ENCODE assay signal across 8 mouse cellular contexts in genomic region chr2:166305044-166306002, GRCm38 (mm10).
A peak's percentile ranks its signal among the peaks of the same experiment; 100 is the strongest.
DNase-seq lines count a peak whose midpoint lies in the region; ATAC-seq lines count a peak whose summit lies in the region.

No protein-coding gene starts in this region.

- no peak; the same call in 1 of the 2 replicates for ATAC-seq in heart, embryonic 13.5 days (ENCODE audit: extremely low read depth, insufficient number of reproducible peaks, low FRiP score, low TSS enrichment)
- no peak for ATAC-seq in heart, embryonic 11.5 days (replicated peaks; ENCODE audit: insufficient number of reproducible peaks, low FRiP score, low TSS enrichment)
- no peak for ATAC-seq in midbrain, embryonic 11.5 days (ENCODE audit: low FRiP score)

- H3K4me3 ChIP-seq in heart, embryonic 13.5 days = no peak overlapping the region
- no peak overlapping the region for H3K4me3 ChIP-seq in heart, embryonic 11.5 days (ENCODE audit: low read depth, low read length)
- no peak overlapping the region for H3K4me3 ChIP-seq in midbrain, embryonic 11.5 days (ENCODE audit: low read depth, low read length)

- peak; percentile 62 for DNase-seq in adrenal gland, postnatal 14 days
- peak; percentile 59 for DNase-seq in heart, postnatal 4 days
- peak; percentile 87 for DNase-seq in midbrain, embryonic 11.5 days (ENCODE audit: low spot score, missing footprints)
- no peak for DNase-seq in thymus, postnatal 14 days
- DNase-seq in gastrocnemius, postnatal 25 days = no peak
- DNase-seq in kidney, postnatal 10 days = no peak

- H3K9me3 ChIP-seq in heart, embryonic 13.5 days = no peaks in the 10 kb centered on the region
- no peaks in the 10 kb centered on the region for H3K9me3 ChIP-seq in heart, embryonic 11.5 days (replicated peaks; ENCODE audit: control insufficient read depth, low read length)
- H3K9me3 ChIP-seq in midbrain, embryonic 11.5 days (ENCODE audit: control insufficient read depth, low read length) = no peaks in the 10 kb centered on the region

- 0 out of 2 replicates have a peak overlapping the region, but pooled peaks have one; percentile 9 for H3K4me2 ChIP-seq in heart, embryonic 13.5 days
- H3K4me2 ChIP-seq in heart, embryonic 11.5 days = no peak overlapping the region
- H3K4me2 ChIP-seq in midbrain, embryonic 11.5 days = no peak overlapping the region

- peaks cover 37% of the 10 kb centered on the region for H3K4me1 ChIP-seq in heart, embryonic 13.5 days
- H3K4me1 ChIP-seq in heart, embryonic 11.5 days (ENCODE audit: control insufficient read depth, insufficient read depth, low read length) = no peaks in the 10 kb centered on the region
- peaks cover 12% of the 10 kb centered on the region for H3K4me1 ChIP-seq in midbrain, embryonic 11.5 days (ENCODE audit: control insufficient read depth, insufficient read depth, low read length)

- no peak overlapping the region for H3K9ac ChIP-seq in heart, embryonic 13.5 days
- H3K9ac ChIP-seq in heart, embryonic 11.5 days (ENCODE audit: low read depth, low read length) = no peak overlapping the region
- no peak overlapping the region for H3K9ac ChIP-seq in midbrain, embryonic 11.5 days (ENCODE audit: low read length)

- H3K36me3 ChIP-seq in heart, embryonic 13.5 days = no peaks in the 10 kb centered on the region
- H3K36me3 ChIP-seq in heart, embryonic 11.5 days (ENCODE audit: control insufficient read depth, insufficient read depth, low read length) = no peaks in the 10 kb centered on the region
- no peaks in the 10 kb centered on the region for H3K36me3 ChIP-seq in midbrain, embryonic 11.5 days (ENCODE audit: control insufficient read depth, insufficient read depth, low read length)

- 66% methylated on average over 30 of the region's 30 CpGs for WGBS in heart, embryonic 13.5 days
- 79% methylated on average over 30 of the region's 30 CpGs for WGBS in heart, embryonic 11.5 days (ENCODE audit: insufficient replicate concordance)
- 72% methylated on average over 30 of the region's 30 CpGs for WGBS in midbrain, embryonic 11.5 days

- peak overlapping the region; percentile 72 for H3K27ac ChIP-seq in heart, embryonic 13.5 days (replicated peaks)
- no peak overlapping the region for H3K27ac ChIP-seq in heart, embryonic 11.5 days (ENCODE audit: low read depth, low read length)
- no peak overlapping the region for H3K27ac ChIP-seq in midbrain, embryonic 11.5 days (ENCODE audit: low read depth, low read length)

- no peaks in the 10 kb centered on the region for H3K27me3 ChIP-seq in heart, embryonic 13.5 days (replicated peaks)
- H3K27me3 ChIP-seq in heart, embryonic 11.5 days (ENCODE audit: control insufficient read depth, insufficient read depth, low read length) = no peaks in the 10 kb centered on the region
- H3K27me3 ChIP-seq in midbrain, embryonic 11.5 days (ENCODE audit: control insufficient read depth, insufficient read depth, low read length) = no peaks in the 10 kb centered on the region; the same call in 1 of the 2 replicates

Comparison
In these comparisons a context has a peak if more than half of its experiments do, and no peak if none do; other contexts are left out.
1. DNase-seq: peak in adrenal gland, postnatal 14 days (single experiment), heart, postnatal 4 days (single experiment) and midbrain, embryonic 11.5 days (single experiment); none in thymus, postnatal 14 days (single experiment), gastrocnemius, postnatal 25 days (single experiment) and kidney, postnatal 10 days (single experiment).